Mouse (Mus musculus): ENCODE results near the gene H2-DMb2. TPM values are rescaled to one million over a fixed set of nuclear protein-coding genes. Genes with fewer than 3 reads are reported as not detected.
"Not testable (repeated sequence)": the region's sequence is repeated elsewhere in the genome, so short reads cannot be mapped to it uniquely, and the experiment has no call there.

H2-DMb2 gene
- polyA plus RNA-seq, 1 experiment from 2014 or later: 0.70 TPM

GRCm38 (mm10) chr17:34139416-34139815 lies 3.7 kb upstream of the H2-DMb2 start:
- no peak overlapping the region for H3K27ac ChIP-seq (ENCODE audit: low read length)

GRCm38 (mm10) chr17:34140240-34140639 lies 2.9 kb upstream of the H2-DMb2 start:
- Histone ChIP-seq H3K9me3 (replicated peaks; ENCODE audit: control insufficient read depth, low read length) (no peaks in the 10 kb centered on the region), H3K4me2 (ENCODE audit: low read depth, low read length) (no peak overlapping the region), H3K36me3 (ENCODE audit: control insufficient read depth, insufficient read depth, low read length) (no peaks in the 10 kb centered on the region), H3K27ac (ENCODE audit: low read length) (no peak overlapping the region), H3K27me3 (ENCODE audit: control insufficient read depth, insufficient read depth, low read length) (peaks cover 12% of the 10 kb centered on the region; the same call in 1 of the 2 replicates), H3K4me3 (replicated peaks; ENCODE audit: low read length) (no peak overlapping the region), H3K4me1 (ENCODE audit: control insufficient read depth, insufficient read depth, low read length) (peaks cover 4% of the 10 kb centered on the region; the same call in 1 of the 2 replicates), H3K9ac (ENCODE audit: low read length) (no peak overlapping the region)
- ATAC-seq (ENCODE audit: insufficient read depth, low FRiP score): no peak
- 7% methylated on average over 5 of the region's 5 CpGs for WGBS

More at GRCm38 (mm10) chr17:34139416-34139815, 3.7 kb upstream of the H2-DMb2 start:
- Histone ChIP-seq H3K9ac (ENCODE audit: low read length) (peak overlapping the region; percentile 58), H3K36me3 (ENCODE audit: control insufficient read depth, insufficient read depth, low read length) (no peaks in the 10 kb centered on the region), H3K27me3 (ENCODE audit: control insufficient read depth, insufficient read depth, low read length) (peaks cover 12% of the 10 kb centered on the region; the same call in 1 of the 2 replicates), H3K4me1 (ENCODE audit: control insufficient read depth, insufficient read depth, low read length) (peaks cover 4% of the 10 kb centered on the region; the same call in 1 of the 2 replicates), H3K4me2 (ENCODE audit: low read depth, low read length) (peak overlapping the region; percentile 80), H3K9me3 (replicated peaks; ENCODE audit: control insufficient read depth, low read length) (no peaks in the 10 kb centered on the region), H3K4me3 (replicated peaks; ENCODE audit: low read length) (peak overlapping the region; percentile 43)
- 2% methylated on average over 16 of the region's 16 CpGs for WGBS
- no peak for ATAC-seq (ENCODE audit: insufficient read depth, low FRiP score)

GRCm38 (mm10) chr17:34141448-34141847 lies 1.7 kb upstream of the H2-DMb2 start:
- H3K4me3 ChIP-seq (replicated peaks; ENCODE audit: low read length): no peak overlapping the region
- no peak overlapping the region for H3K9ac ChIP-seq (ENCODE audit: low read length)
- no peak for ATAC-seq (ENCODE audit: insufficient read depth, low FRiP score)
- H3K4me1 ChIP-seq (ENCODE audit: control insufficient read depth, insufficient read depth, low read length): peaks cover 4% of the 10 kb centered on the region; the same call in 1 of the 2 replicates
- H3K4me2 ChIP-seq (ENCODE audit: low read depth, low read length): no peak overlapping the region
- WGBS: 47% methylated on average over 4 of the region's 4 CpGs
- no peaks in the 10 kb centered on the region for H3K36me3 ChIP-seq (ENCODE audit: control insufficient read depth, insufficient read depth, low read length)
- H3K27ac ChIP-seq (ENCODE audit: low read length): no peak overlapping the region
- no peaks in the 10 kb centered on the region for H3K9me3 ChIP-seq (replicated peaks; ENCODE audit: control insufficient read depth, low read length)
- peaks cover 12% of the 10 kb centered on the region; the same call in 1 of the 2 replicates for H3K27me3 ChIP-seq (ENCODE audit: control insufficient read depth, insufficient read depth, low read length)

- no peak for ATAC-seq (ENCODE audit: insufficient read depth, low FRiP score)
- Histone ChIP-seq H3K4me2 (ENCODE audit: low read depth, low read length) (no peak overlapping the region), H3K27ac (ENCODE audit: low read length) (no peak overlapping the region)
Observed at GRCm38 (mm10) chr17:34142456-34143010, 574 bp upstream of the H2-DMb2 start.

GRCm38 (mm10) chr17:34143461-34143860 lies 354 bp downstream of the H2-DMb2 start:
- Histone ChIP-seq H3K4me1 (ENCODE audit: control insufficient read depth, insufficient read depth, low read length) (peaks cover 4% of the 10 kb centered on the region; the same call in 1 of the 2 replicates), H3K9me3 (replicated peaks; ENCODE audit: control insufficient read depth, low read length) (no peaks in the 10 kb centered on the region), H3K27me3 (ENCODE audit: control insufficient read depth, insufficient read depth, low read length) (peaks cover 7% of the 10 kb centered on the region; the same call in 1 of the 2 replicates), H3K4me2 (ENCODE audit: low read depth, low read length) (no peak overlapping the region), H3K27ac (ENCODE audit: low read length) (no peak overlapping the region), H3K36me3 (ENCODE audit: control insufficient read depth, insufficient read depth, low read length) (no peaks in the 10 kb centered on the region), H3K9ac (ENCODE audit: low read length) (no peak overlapping the region), H3K4me3 (replicated peaks; ENCODE audit: low read length) (no peak overlapping the region)
- no peak for ATAC-seq (ENCODE audit: insufficient read depth, low FRiP score)
- 64% methylated on average over 5 of the region's 5 CpGs for WGBS

More at GRCm38 (mm10) chr17:34142456-34143010, 574 bp upstream of the H2-DMb2 start:
- Histone ChIP-seq H3K4me3 (replicated peaks; ENCODE audit: low read length) (no peak overlapping the region), H3K36me3 (ENCODE audit: control insufficient read depth, insufficient read depth, low read length) (no peaks in the 10 kb centered on the region), H3K4me1 (ENCODE audit: control insufficient read depth, insufficient read depth, low read length) (peaks cover 4% of the 10 kb centered on the region; the same call in 1 of the 2 replicates), H3K9ac (ENCODE audit: low read length) (no peak overlapping the region), H3K27me3 (ENCODE audit: control insufficient read depth, insufficient read depth, low read length) (peaks cover 9% of the 10 kb centered on the region; the same call in 1 of the 2 replicates), H3K9me3 (replicated peaks; ENCODE audit: control insufficient read depth, low read length) (no peaks in the 10 kb centered on the region)
- WGBS: 68% methylated on average over 7 of the region's 7 CpGs

- WGBS: 94% methylated on average over 4 of the region's 4 CpGs
- H3K27me3 ChIP-seq (ENCODE audit: control insufficient read depth, insufficient read depth, low read length); H3K4me3 ChIP-seq (replicated peaks; ENCODE audit: low read length); H3K9me3 ChIP-seq (replicated peaks; ENCODE audit: control insufficient read depth, low read length); H3K36me3 ChIP-seq (ENCODE audit: control insufficient read depth, insufficient read depth, low read length); H3K9ac ChIP-seq (ENCODE audit: low read length); H3K4me1 ChIP-seq (ENCODE audit: control insufficient read depth, insufficient read depth, low read length); H3K4me2 ChIP-seq (ENCODE audit: low read depth, low read length); H3K27ac ChIP-seq (ENCODE audit: low read length); ATAC-seq (ENCODE audit: insufficient read depth, low FRiP score): not testable (repeated sequence)
Observed at GRCm38 (mm10) chr17:34144221-34144620, 1.1 kb downstream of the H2-DMb2 start.

- H3K4me3 ChIP-seq (replicated peaks; ENCODE audit: low read length): no peak overlapping the region
Observed at GRCm38 (mm10) chr17:34144960-34145371, 1.9 kb downstream of the H2-DMb2 start.

GRCm38 (mm10) chr17:34152923-34153322 lies 9.8 kb downstream of the H2-DMb2 start, which contains the start of gene H2-DMb1:
TSS of gene H2-DMb1 (plus strand) at chr17:34153072.
- Histone ChIP-seq H3K9ac (ENCODE audit: low read length) (no peak within 1 kb of the TSS), H3K4me2 (ENCODE audit: low read depth, low read length) (no peak within 1 kb of the TSS), H3K4me1 (ENCODE audit: control insufficient read depth, insufficient read depth, low read length) (no peaks in the 10 kb centered on the region), H3K27me3 (ENCODE audit: control insufficient read depth, insufficient read depth, low read length) (no peaks in the 10 kb centered on the region), H3K4me3 (replicated peaks; ENCODE audit: low read length) (no peak within 1 kb of the TSS), H3K36me3 (ENCODE audit: control insufficient read depth, insufficient read depth, low read length) (no peaks in the 10 kb centered on the region), H3K9me3 (replicated peaks; ENCODE audit: control insufficient read depth, low read length) (no peaks in the 10 kb centered on the region), H3K27ac (ENCODE audit: low read length) (no peak within 1 kb of the TSS)
- peak; percentile 71; the same call in 1 of the 2 replicates for ATAC-seq (ENCODE audit: insufficient read depth, low FRiP score)
- 49% methylated on average over 4 of the region's 4 CpGs for WGBS

More at GRCm38 (mm10) chr17:34144960-34145371, 1.9 kb downstream of the H2-DMb2 start:
- no peaks in the 10 kb centered on the region for H3K36me3 ChIP-seq (ENCODE audit: control insufficient read depth, insufficient read depth, low read length)
- peaks cover 7% of the 10 kb centered on the region; the same call in 1 of the 2 replicates for H3K27me3 ChIP-seq (ENCODE audit: control insufficient read depth, insufficient read depth, low read length)
- H3K4me2 ChIP-seq (ENCODE audit: low read depth, low read length): no peak overlapping the region
- H3K27ac ChIP-seq (ENCODE audit: low read length): no peak overlapping the region
- WGBS: 69% methylated on average over 3 of the region's 3 CpGs
- ATAC-seq (ENCODE audit: insufficient read depth, low FRiP score): no peak
- H3K9me3 ChIP-seq (replicated peaks; ENCODE audit: control insufficient read depth, low read length): no peaks in the 10 kb centered on the region
- H3K4me1 ChIP-seq (ENCODE audit: control insufficient read depth, insufficient read depth, low read length): no peaks in the 10 kb centered on the region
- H3K9ac ChIP-seq (ENCODE audit: low read length): no peak overlapping the region

- Histone ChIP-seq H3K27me3 (ENCODE audit: control insufficient read depth, insufficient read depth, low read length) (no peaks in the 10 kb centered on the region), H3K9me3 (replicated peaks; ENCODE audit: control insufficient read depth, low read length) (no peaks in the 10 kb centered on the region), H3K9ac (ENCODE audit: low read length) (no peak overlapping the region), H3K4me3 (replicated peaks; ENCODE audit: low read length) (no peak overlapping the region), H3K4me2 (ENCODE audit: low read depth, low read length) (no peak overlapping the region), H3K36me3 (ENCODE audit: control insufficient read depth, insufficient read depth, low read length) (no peaks in the 10 kb centered on the region), H3K27ac (ENCODE audit: low read length) (no peak overlapping the region), H3K4me1 (ENCODE audit: control insufficient read depth, insufficient read depth, low read length) (no peaks in the 10 kb centered on the region)
- ATAC-seq (ENCODE audit: insufficient read depth, low FRiP score): no peak
- 47% methylated on average over 5 of the region's 5 CpGs for WGBS
Observed at GRCm38 (mm10) chr17:34155534-34155933, 12.4 kb downstream of the H2-DMb2 start.

Measured in stomach, embryonic 16.5 days (tissue).